Mouse (Mus musculus) cerebellum, adult (tissue): ENCODE data around the gene Islr.
A peak's percentile ranks its signal among the peaks of the same experiment; 100 is the strongest.

Experiments used
- ATAC-seq: cut with Nextera tagmentation; 2 replicates; pipeline ENCODE4 v1.9.2; 2017; ENCODE audit warnings: mild to moderate bottlenecking, moderate library complexity, mixed read lengths; ENCODE audit not compliant: insufficient number of reproducible peaks, low FRiP score, low TSS enrichment

The Islr gene

DNA sequence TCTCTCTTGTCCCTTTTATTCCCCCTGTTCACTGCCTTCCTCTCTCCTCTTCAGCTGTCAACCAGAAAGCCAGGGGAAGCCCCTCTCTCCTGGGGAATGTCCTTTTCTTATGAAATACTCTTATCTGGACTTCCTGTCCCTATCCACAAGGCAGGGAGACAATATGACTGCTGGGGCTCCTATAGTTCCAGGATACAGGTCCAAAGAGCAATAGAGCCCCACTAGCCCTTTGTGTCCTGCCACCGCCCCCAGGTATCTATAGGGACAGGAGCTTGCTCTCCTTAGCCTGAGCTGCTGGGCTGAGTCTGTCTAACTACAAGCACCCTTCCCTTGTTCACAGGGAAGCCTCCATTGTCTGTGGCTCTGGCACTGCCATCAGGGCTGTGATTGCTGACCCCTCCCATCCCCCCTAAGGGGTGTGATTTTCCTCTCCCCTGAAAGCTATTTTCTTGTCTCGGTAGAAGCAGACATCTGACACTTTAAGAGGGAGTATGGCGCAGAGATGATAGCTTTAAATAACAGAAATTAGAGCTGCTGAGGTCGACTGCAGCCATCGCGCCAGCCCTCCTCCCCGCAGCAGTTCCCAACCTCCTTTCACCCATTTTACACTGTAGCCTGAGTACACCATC, 88.7 kb downstream of the Islr start:
- ATAC-seq = no peak

- no peak for ATAC-seq
Observed at GRCm38 (mm10) chr9:58114019-58114418, 90.1 kb downstream of the Islr start.

GRCm38 (mm10) chr9:58113279-58113884, 90.7 kb downstream of the Islr start:
- no peak for ATAC-seq

- no peak for ATAC-seq
Observed at GRCm38 (mm10) chr9:58112866-58113278, 91.2 kb downstream of the Islr start.

DNA sequence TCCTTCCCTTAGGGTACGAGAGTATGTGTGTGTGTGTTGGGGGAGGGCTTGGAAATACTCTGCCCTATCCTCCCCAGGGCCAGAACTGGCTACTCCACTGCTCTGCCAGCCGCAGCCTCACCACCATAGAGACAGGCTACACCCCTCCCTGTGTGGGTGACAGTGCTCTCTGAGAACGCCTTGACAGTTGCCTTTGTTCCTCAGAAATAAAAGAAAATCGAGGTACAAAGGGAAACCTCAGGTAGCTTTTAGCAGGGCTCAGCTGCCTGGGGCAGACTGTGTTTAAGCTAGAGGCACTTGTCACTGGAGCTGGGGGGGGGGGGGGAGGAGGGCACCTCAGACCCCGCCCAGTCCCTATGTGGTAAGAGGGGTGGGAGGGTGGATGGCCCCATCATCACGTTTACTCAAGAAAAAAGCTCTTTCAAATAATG, 91.8 kb downstream of the Islr start:
- ATAC-seq = no peak

- peak; percentile 87 for ATAC-seq
Observed at GRCm38 (mm10) chr9:58111431-58111830, 92.7 kb downstream of the Islr start.

DNA sequence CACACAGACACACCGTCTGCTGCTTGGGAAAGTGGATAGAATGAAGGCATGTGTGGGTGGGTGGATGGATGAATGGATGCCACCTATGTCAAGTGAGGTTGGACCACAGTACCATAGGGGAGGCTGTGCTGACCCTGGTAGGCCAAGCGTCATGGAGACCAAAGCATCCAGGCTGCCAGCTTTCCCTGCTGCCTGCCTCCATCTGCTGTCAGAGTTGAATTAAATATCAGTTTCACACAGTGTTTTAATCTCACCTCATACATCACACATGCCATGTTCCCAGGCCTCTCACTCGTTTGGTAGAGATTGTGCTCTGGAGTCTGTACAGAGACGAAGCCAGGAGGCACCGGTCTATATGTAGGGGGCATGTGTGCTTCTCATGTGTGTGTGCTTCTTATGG, 93.3 kb downstream of the Islr start:
- ATAC-seq = peak; percentile 18; the same call in 1 of the 2 replicates

DNA sequence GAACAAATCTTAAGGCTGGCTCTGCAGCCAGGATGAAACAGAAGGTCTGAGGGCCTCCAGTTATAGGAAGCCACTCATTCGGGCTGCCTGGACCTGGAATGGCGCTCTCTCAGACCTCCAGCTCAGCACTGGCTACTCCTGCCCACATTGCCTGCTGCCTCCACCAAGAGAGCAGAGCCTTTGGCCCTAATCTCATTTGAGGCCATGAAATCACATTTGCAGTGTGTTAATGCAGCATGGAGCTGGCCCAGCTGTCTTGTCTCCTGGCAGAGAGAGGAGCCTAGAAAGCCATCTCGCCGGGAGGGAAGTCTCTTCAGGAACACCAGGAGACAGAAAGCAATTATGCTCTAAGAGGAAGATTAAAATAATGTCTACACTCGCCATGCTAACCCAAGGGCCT, 96.6 kb downstream of the Islr start:
- ATAC-seq = no peak
